Mouse (Mus musculus): Measurements from ENCODE around the gene Zfp322a.

DNA sequence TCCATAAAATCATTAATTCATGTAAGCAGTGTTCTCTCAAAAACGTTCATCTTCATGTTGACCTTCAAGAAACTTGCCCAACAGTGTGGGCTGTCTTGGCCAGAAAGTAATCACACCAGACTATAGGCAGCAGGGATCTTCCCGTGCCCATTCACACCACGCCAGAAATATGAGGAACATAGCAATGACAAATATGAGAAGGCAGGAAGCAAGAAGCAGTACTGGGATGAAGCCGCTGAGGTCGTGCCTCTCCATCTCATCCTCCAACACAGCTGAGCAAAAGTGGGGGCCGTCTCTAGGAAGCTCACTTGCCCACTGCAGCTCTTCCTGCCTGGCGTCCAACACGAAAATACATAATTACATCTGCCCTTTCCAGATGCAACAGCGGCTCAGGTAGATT is 41.6 kb upstream of the Zfp322a start:
- no peak for TF ChIP-seq CTCF (IDR thresholded peaks at IDR 0.05; ENCODE audit: extremely low read depth, insufficient read depth, low read length)
- no peak for TF ChIP-seq POLR2A (IDR thresholded peaks at IDR 0.05; ENCODE audit: extremely low read depth, insufficient read depth, low read length)
